Mouse (Mus musculus) skeletal muscle tissue, adult 2 months (tissue): ENCODE measurements around the gene Etfa.

Experiments
- DNase-seq: peaks from one replicate; pipeline ENCODE4 v3.0.0-alpha.2; 2012; ENCODE audit warnings: low read depth, low spot score

Etfa gene

DNA sequence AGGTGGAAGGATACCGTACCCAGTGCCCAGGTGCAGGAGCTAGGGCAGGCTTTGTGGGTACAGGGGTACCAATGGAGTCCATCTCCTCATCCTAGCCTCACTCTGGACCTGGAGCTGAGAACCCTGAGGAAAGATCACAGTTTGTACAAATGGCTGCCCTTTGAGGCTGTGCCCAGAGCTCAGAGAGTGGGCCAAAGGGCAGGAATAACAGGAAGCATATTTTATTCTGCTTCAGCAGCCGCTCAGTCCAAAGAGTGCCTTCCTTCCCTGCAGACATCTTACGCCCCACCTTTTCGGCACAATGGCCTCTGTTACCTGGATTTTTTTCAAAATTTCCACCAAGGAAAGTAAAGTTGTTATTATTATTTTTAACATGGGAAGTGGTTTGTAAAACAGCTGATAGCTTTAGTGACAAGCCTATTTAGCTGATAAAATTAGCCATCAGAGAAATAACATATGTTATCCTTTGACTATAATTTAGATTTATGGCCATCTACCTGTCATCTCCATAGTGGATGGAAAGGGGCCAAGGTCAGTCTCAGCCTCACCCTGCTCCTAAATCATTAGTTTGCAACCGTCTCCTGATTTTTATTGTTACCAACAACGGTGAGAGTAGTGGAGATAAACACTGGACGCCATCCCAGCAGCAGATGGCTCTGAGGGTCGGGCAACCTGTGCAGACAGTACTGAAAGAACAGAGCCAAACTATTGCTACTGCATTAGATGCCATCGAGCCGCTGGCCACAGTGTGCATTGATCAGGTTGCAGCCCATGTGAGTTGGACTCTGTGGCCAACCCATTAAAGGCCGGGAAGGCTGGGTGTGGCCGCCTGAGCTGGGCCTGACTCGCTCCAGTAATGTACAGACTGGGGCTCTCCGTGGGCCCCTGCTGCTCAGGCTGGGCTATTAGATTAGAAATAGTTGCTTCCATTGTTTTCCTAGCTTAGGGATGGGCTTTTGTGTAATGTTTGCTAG is 88.3 kb downstream of the Etfa start:
- no peak for DNase-seq

DNA sequence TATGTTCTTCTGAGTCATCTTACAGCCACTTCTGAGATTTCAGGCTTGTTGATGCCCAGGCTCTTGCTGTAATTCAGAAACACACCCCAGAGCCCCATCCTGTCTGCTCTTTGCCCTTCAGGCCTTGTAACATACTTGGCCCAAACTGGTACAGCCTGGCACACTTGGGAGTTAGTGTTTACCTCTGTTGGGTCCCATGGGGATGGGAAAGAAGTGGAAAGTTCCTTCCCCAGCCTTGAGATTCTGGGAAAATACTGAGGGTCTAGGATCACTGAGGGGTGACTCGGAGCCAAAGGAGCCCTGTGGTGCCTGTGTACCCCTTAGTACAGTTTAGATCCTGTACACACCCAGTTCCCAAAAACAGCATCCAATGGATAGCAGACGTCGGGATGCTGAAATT is 90.3 kb downstream of the Etfa start:
- no peak for DNase-seq

DNA sequence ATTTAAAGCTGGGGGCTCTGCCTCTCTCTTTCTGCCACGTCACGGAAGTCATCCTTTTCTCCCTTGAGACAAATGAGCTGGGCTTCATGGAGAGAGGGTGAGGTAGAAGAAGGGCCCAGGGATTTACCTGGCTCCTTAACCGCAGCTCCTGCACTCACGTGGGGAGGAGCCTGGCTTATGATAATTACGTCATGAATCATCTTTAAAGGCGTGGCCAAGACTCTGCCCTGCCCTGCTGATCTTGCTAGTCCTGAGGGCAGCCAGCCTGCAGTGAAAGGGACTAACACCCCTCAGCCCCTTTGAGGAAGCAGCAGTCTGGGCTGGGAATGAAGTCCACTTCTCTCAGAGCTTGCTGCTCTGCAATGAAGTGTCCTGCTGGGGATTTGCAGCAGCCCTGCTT is 100.9 kb downstream of the Etfa start:
- DNase-seq, result no peak

DNA sequence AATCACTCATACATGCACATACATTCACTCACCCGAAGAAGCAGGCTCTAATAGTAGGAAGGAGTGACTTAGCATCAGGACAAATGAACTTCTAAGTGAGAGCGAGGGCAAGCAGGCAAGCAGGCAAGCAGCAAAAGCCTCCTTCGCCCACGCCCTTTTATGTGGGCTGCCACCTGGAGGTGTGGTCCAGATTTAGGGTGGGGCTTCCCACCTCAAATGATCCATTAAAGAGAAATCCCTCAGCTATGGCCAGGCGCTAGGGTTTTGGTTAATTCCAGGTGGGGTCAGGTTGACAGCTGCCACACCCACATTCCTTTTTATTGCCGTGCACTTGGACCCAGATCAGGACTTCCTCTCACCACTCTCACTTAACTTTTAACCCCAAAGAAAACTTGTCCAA is 101.6 kb downstream of the Etfa start:
- no peak for DNase-seq

DNA sequence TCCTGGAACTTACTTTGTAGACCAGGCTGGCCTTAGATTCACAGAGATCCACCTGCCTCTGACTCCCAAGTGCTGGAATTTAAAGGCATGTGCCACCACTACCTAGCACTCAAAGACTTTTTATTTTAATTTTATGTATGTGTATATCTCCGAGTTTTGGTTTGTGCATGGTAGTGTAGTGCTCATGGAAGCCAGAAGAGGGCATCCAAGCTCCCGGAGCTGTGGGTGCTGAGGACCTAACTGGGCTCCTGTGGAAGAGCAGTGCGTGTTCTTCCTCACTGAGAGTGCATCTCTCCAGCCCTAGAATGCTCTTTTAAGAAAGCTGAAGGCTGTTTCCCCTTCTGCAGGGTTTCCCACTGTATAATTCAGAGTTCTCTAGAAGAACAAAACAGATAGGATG is 102.2 kb downstream of the Etfa start:
- no peak for DNase-seq

DNA sequence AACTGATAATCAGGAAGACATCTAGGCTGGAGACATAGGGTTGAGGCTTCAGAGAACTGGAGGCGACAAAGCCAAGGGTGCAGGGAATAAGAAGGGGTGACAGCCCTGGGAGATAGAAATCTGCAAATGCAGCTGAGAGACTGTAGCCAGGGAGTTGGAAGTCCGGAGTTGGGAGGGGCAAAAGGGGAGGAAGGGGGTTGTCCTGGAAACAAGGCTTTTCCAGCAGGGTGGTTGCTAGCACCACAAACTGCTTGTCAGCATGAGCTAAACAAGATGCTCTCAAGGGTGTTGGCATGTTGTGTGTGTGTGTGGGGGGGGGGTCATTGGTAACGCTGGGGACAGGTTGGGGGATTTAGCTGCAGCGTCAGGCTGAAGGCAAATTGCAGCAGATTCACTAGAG is 103.2 kb downstream of the Etfa start:
- no peak for DNase-seq

DNA sequence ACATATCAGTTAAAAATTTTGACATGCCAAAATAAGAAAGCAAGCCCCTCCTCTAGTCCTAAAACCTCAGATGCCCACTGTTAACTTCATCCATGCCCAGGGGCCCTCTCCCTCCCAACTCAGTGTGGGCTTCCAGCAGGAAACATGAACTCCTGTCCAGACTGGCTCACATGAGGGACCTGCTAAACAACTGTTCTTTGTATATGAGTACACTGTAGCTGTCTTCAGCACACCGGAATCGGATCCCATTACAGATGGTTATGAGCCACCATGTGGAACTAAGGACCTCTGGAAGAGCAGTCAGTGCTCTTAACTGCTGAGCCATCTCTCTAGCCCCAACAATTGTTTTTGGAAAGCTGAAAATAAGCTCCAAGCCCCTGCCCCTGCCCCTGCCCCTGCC is 105.3 kb downstream of the Etfa start:
- no peak for DNase-seq

DNA sequence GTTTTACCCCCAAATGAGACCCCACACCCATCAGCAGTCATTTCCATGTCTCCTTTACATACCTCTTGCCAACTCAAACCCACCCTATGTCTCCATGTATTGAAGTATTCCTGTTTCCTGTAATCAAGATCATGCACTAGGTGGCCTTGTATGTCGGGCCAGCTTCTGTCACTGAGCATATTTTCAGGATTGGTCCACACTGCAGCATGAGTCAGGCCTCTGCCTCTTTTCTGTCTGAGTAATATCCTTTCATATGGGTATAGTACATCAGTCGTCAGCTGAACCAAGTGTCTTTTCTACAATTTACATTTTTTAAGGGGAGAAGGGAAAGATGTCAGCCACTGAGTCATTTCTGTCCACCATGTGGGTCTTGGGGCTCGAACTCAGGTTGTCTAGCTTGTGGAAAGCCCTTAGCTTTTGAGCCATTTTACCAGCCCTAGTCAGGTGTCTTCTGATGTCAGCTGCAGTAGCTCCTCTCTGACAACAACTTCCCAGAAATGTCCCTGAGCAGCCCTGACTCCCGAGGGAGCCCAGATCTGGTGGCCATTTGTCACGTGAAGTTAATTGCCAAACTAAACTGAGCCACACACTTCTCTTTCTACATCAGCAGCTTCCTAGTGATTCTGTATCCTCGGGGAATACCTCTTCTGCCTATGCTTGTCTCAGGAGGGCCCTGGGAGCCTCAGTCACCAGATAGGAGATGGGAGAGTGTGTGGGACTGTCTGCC is 106.9 kb downstream of the Etfa start:
- DNase-seq, result no peak
